Mouse (Mus musculus): Measurements from ENCODE around the gene Agpat4.

The Agpat4 gene

DNA sequence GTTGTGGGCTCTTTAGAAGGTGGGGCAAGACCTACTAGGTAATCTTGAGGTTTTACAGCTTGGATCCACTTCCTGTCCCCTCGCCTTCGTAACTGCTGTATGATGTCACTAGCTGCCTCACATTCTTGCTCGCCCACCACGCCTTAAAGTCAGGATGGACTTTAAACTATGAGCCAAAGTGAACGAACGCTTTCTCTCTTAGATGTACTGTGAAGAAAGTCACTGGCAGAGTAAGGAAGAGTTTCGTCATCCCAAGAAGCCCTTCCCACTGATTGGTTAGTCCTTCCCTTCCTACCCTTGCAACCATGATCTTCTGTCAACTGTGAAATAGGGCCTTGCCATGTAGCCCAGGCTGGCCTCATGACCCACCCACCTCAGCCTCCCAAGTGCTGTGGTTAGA is 112.6 kb downstream of the Agpat4 start:
- DNase-seq: no peak

DNA sequence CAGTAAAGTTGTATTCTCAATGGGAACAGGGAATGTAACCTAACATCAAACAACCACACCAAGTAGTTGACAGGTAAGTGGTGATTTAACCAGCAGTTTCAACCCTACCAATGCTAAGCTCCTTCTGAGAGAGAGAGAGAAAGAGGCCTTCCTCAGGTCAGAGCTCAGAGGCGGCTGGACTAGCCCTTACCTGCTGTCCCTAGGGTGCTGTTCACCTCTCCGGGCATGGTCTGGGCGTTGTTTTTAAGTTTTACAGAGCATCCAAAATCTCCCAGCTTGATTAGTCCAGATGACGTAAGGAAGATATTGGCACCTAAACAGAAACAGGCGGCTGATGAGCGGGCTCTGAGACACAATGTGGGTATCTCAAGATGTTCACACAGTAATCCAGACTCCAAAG is 114.2 kb downstream of the Agpat4 start:
- no peak for DNase-seq

DNA sequence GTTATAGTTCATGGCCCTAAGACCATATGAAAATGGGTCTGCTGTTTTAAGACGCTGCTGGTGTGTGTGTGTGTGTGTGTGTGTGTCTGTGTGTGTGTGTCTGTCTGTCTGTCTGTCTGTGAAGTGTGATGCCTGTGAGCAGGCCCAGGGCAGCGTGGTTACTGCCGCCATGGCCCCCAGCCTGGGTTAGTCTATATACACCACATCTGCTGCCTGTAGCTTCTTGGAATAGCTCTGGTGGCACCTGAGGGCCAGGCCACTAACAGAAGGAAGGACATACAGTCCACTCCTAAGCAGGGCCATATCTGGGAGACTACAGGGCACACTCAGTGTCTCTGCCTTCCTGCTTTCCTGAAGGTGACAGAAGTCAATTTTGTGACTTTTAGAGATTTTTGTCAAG is 122.2 kb downstream of the Agpat4 start:
- DNase-seq: no peak

DNA sequence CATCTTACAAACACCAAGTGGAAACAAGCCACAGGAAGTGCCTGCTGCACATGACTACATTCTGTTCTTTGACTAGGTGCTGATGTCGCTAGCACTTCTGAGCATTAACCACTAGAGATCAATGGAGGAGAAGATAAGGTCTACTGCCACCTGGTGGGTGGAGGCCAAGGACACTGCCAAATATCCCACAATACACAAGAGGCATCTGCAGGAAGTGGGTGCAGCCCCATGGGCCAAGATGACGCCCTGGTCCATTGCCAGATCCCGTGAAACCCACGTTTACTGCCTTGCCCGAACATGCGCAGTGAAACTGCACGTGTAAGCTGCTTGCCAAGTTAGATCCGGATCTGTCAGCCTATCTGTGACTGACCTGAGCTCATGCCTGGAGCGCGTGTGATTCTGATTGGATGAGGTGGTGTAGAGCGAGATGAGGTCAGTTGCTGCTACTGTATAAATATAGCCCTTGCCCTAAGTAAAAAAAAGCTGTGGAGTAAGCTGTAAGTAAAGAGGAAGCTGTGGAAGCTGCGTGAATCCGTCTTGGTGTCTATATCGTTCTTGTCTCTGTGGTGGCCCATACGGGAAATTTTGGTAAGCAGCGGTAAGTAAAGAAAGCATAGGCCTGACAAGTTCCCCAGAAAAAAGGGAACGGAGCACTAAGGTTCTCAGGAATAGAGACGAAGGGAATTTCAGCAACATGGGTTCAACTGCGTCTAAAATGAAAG is 131.4 kb downstream of the Agpat4 start:
- DNase-seq: no peak

DNA sequence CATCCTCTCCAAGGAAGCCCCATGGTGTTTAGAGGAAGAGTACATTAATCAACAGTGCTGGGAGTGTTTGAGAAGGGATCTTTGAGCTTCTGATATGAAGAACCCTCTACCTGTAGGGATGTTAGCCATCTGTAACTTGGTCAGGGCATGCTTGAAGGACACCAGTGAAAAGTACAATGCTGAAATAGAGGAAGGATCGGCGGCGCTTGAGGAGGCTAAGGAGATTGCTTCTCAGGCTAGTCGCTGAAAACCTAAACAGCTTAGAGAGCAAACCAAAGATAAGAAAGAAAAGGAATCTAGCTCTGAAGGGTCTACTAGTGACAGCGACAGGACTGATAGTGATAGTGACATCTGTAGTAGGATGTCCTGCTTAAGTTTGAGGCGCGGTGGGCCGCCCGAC is 132.1 kb downstream of the Agpat4 start:
- no peak for DNase-seq

DNA sequence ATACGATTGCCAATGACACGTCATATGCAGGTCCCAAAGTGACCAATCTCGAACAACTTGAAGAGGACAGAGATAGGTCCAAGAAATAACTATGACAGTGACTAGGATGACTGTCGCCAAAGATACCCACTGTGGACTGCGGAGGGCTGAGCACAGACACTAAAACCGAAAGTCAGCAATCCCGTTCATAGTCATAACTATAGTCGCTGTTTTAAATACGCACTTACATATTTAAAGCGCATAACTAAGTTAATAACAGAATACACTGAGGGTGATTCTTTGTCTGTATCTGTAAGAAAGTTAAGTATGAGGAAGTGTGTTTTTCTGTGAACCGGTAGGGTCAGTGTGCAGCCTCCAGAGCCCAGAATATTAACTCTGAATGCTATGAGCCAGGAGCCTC is 137.6 kb downstream of the Agpat4 start:
- DNase-seq: no peak

DNA sequence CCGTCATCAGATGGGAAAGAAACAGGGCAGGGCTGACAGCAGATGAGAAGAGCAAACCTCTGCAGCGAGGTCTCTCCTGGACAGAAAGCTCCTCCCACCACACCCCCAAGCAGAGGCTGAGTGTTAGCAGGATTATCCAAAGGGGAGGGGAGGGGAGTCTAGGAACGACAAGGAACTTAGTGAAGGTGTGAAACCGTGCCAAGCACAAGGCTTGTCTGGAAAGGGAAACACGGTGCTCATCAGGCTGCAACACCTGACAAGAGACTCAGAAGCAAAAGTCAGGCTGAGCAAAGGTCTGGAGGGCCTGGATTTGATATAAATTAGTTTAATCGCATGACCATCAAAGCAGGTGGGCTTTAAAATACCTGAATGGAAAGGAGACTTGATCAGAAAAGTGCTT is 140.0 kb downstream of the Agpat4 start:
- no peak for DNase-seq

DNA sequence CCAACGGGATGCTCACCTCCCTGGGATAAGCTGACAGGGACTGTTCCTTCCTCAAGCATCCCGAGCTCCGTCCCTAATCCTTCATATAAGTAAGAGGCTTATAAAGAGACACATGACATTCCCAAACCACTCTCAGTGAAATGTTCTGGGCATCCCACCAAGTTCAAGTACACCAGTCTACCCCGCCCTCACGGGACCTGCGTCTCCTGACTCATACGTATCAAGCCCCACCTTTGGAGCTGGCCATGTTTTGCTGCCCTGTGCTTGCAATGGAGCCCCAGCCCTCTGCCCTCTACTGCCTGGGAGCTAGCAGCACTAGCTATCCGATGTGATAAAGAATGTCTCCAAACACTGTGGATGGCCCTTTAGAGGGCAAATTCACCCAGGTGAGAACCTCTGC is 141.5 kb downstream of the Agpat4 start:
- no peak for DNase-seq

DNA sequence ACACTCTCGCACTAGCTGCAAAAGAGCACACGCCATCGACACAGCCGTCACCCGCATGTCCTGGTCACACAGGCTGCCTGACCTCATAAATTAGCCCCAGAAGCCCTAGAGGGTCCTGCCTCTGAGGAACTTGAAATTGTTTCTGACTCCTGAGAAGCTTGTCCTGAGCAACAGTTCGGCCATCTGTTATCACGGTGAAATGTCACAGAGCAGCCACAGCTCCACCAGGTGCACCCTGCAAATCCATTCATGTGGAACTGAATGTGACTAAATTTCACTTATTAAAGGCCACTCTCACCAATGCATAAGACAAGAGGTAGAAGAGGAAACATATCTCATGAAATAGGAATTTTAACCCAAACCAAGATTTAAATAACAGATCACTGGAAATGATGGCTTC is 142.9 kb downstream of the Agpat4 start:
- no peak for DNase-seq

DNA sequence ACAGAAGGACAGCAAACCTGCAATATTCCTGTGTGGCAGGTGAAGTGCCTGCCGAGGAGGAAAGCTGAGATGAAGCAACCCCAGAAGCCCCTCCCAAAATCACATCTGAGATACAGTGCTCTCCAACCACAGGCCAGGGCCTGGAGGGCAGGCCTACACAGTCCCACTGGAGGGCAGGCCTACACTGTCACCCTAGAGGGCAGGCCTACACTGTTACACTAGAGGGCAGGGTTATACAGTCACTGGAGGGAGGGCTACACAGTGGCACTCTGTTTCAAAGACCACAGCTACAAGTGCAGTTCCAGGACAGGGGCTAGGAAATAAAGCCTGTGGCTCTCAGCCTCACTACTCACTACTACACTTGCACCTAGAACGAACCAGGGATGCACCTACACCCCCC is 143.4 kb downstream of the Agpat4 start:
- DNase-seq: no peak

DNA sequence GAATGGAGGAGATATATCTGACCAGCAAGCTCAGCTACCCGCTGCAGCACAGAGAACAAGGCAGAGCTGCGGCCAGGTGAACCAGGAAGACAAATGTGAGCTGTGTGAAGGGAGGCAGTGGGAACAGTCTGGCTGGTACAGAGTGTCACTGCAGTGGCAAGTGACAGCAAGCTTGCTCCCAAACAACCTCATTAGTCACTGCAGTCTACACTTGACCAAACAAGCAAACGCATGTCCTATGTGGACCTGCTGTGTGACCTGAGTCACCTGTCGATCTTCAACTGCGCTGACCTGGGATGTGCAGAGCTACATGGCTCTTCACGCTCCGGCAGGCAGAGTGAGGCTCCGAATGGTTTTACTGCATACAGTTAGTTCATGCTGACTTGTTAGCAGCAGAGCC is 144.3 kb downstream of the Agpat4 start:
- no peak for DNase-seq

DNA sequence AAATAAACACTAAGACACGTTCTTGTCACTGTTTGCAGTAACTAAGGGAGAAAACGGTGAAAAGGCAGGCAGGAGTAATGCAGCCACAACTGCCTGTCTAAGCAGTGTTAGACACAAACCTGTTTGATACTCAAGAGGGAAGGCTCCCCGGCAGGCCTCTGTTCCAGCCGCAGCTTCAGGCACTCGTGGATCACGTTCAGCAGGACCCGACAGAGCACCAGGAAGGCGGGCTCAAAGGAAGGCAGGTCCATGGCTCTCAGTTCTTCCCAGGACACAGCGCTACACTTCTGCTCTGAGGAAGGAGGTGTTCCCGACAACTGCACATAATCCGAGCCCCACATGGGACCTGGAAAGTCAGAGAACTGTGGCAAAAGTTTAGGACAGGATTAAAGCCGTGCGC is 145.3 kb downstream of the Agpat4 start:
- DNase-seq: no peak

DNA sequence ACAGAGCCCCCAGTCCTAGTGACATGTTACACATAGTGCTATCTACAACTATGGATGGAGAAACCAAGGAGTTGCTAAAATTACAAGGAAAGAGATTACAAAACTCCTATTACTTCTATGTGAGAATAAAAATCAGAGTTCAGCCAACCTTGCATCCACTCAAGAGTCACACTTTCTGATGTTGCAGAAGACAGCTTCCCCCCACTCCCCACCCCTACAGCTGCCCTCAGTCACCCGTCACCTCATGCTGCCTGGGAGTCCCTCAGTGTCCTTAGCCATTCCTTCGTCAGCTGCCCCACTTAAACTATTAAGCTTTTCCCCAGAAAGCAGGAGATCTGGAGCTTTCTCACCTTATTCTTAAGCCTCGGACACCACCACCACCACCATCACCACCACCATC is 145.8 kb downstream of the Agpat4 start:
- DNase-seq: no peak

DNA sequence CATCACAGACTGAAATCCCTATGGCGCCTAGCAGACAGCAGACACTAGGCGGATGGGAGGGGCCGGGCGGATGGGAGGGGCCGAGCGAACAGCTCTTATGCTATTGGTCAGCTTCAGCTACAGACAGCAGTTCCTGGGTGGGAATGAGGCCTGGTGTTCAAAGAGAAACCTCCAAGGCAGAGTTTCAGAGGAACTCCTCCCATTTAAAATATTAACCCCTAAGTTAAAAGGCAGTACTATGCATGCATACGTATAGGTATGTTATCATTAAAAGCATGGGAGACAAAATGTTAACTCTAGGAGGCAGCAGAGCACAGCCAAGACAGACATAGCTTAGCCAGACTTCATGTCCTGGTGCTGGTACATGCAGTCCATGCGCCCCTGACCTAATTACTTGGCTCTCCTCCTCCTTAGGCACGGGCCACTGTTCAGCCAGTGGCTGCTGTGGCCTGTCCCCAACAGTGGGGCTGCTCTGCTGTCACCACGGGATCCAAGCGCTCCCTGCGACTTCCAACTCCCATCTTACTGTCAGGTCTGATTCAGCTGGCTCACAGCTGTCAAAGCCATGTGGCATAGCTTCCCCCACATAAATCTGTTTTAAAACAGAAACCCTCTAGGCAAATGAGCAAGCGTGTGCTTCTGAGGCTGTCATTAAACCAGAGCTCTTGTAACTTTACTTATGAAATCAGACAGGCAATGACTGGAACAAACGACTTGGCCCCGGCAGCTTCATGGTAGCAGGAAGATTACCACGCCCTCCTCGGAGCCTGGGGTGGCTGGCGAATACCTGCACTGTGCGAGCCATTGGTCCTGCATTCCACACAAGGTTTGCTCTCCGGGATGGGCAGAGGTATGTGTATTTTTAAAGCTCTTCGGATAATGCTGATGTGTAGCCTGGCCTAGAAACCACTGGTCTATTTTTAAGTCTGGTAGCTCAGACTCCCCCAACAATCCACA is 147.7 kb downstream of the Agpat4 start:
- DNase-seq: no peak

DNA sequence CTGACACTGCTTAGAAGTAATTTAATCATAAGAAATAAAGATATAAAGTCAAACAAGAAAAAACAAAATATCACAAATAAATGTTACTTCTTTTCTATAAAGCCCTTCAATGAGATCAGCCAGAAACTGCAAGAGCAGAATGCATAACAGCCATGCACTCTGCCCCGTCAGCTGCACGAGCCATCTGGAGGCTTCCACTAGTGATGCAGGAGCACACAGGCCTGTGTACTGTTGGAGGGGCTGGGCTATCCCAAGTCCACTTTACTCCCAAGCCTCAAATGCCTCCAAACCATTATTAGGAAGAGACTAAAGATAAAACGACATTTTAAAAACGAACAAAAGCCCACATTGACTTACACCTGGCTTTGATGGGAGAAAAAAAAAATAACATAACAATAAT is 149.6 kb downstream of the Agpat4 start:
- no peak for DNase-seq

DNA sequence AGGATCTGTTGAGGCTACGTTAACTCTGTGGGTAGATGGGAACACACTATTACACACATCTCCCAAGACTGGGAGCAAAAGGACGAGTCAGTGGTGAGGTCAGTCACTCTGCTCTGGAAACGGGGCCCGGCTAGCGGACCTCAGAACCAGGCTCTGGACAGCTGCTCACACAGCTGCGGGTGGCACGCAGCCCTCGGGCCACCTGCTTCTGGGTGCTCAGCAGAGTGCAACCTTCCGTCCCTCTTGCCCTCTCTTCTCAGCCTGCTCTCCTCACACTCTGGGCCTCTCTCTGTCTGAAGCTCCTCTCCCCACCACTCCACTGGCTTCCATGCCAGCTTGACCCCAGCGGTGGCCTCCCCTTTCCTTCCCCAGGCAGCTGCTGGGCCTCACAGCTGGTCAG is 150.0 kb downstream of the Agpat4 start:
- DNase-seq: no peak
